Mouse (Mus musculus): ENCODE measurements around the gene Greb1.

DNA sequence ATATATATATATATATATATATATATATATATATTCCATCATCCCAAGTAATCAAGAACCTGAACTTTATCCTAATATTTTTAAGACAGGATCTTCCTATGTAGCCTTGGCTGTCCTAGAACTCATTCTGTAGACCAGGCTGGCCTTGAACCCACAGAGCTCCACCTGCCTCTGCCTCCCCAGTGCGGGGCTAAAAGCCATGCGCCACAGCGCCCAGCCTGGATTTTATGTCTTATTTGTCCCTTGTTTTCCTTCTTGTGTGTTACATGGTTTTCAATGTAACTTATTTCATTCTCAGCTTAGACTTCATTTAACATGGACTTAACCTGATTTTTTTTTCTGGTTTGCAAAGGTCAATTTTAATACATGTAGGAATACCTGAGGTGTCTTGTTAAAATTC is 39.2 kb downstream of the Greb1 start:
- no peak for TF ChIP-seq CTCF (IDR thresholded peaks at IDR 0.05; ENCODE audit: low read depth)
- TF ChIP-seq EP300 (optimal IDR thresholded peaks at IDR 0.05) = no peak

All from stomach, postnatal 0 days (tissue).